Mouse (Mus musculus) heart, embryonic 13.5 days (tissue): Measurements from ENCODE around the gene Il6st. TPM values are rescaled to one million over a fixed set of nuclear protein-coding genes. Genes with fewer than 3 reads are reported as not detected.

ENCODE experiments used
- ATAC-seq: fragments of 200-750 bp; cut with Nextera tagmentation; 2 replicates; pipeline ENCODE4 v1.8.0; 2017; ENCODE audit warnings: moderate TSS enrichment; ENCODE audit not compliant: insufficient number of reproducible peaks, low FRiP score, low TSS enrichment; ENCODE audit errors: extremely low read depth
- H3K27ac ChIP-seq: fragments of 300-500 bp; sonication (generic); replicated peaks from 2 replicates; pipeline ENCODE4 v1.5.1; 2015; ENCODE audit warnings: moderate library complexity, mild to moderate bottlenecking, inconsistent platforms
- H3K27me3 ChIP-seq: fragments of 300-500 bp; sonication (generic); replicated peaks from 2 replicates; pipeline ENCODE4 v1.6.1; 2015; ENCODE audit warnings: mild to moderate bottlenecking, inconsistent platforms
- H3K36me3 ChIP-seq: fragments of 300-500 bp; sonication (generic); 2 replicates; pipeline ENCODE4 v1.6.1; 2015; ENCODE audit warnings: mild to moderate bottlenecking, inconsistent platforms
- H3K4me1 ChIP-seq: fragments of 300-500 bp; sonication (generic); 2 replicates; pipeline ENCODE4 v1.6.1; 2015; ENCODE audit warnings: inconsistent platforms
- H3K4me2 ChIP-seq: fragments of 300-500 bp; sonication (generic); 2 replicates; pipeline ENCODE4 v1.6.1; 2015; ENCODE audit warnings: inconsistent platforms, mild to moderate bottlenecking, moderate library complexity
- H3K4me3 ChIP-seq: fragments of 300-500 bp; sonication (generic); 2 replicates; pipeline ENCODE4 v1.5.1; 2015; ENCODE audit warnings: moderate library complexity, mild to moderate bottlenecking, inconsistent platforms
- H3K9ac ChIP-seq: fragments of 300-500 bp; sonication (generic); 2 replicates; pipeline ENCODE4 v1.6.1; 2015; ENCODE audit warnings: inconsistent platforms, mild to moderate bottlenecking, moderate library complexity
- H3K9me3 ChIP-seq: fragments of 300-500 bp; sonication (generic); 2 replicates; pipeline ENCODE4 v1.6.1; 2016; ENCODE audit warnings: inconsistent platforms
- WGBS: fragments of 180-500 bp; shearing (Covaris S2); methylation state at CpG from one replicate; pipeline ENCODE4 v1.1.7; 2015; ENCODE audit warnings: mixed read lengths; 5-methylcytosine and 5-hydroxymethylcytosine counted together
- polyA plus RNA-seq: library from polyadenylated mRNA; unstranded; fragments of >200 nt; fragmentation: Nextera tagmentation; extraction: Ambion mirVana; gene quantifications from 2 replicates; pipeline ENCODE4 v1.2.1, GENCODE M21; 2015

The Il6st gene
- polyA plus RNA-seq, 1 experiment from 2014 or later = 42.1 TPM

DNA sequence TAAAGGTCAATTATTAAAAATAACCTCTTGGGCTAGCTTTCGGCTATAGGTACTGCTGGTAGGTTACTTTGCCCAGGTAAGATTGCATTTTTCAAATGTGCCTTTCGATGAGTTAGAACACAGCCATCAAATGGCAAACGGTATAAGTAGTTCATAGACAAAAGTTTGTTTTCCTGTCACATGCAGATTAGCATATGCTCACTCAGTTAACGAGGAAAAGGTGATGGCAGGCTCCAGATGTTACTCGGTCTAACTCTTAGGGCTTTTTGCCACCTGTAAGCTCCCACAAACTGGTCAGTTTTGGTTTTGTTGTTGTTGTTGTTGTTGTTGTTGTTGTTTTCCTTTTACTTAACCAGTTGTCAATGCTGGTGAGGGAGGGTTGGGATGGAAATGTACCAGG lies 44.6 kb downstream of the Il6st start:
- no peak overlapping the region for H3K4me2 ChIP-seq
- peaks cover 13% of the 10 kb centered on the region for H3K4me1 ChIP-seq
- H3K9me3 ChIP-seq = no peaks in the 10 kb centered on the region
- H3K27ac ChIP-seq = no peak overlapping the region
- ATAC-seq = no peak
- H3K9ac ChIP-seq = no peak overlapping the region
- 76% methylated on average over 5 of the region's 5 CpGs for WGBS
- H3K36me3 ChIP-seq = peaks cover 45% of the 10 kb centered on the region
- no peaks in the 10 kb centered on the region for H3K27me3 ChIP-seq
- H3K4me3 ChIP-seq = no peak overlapping the region

DNA sequence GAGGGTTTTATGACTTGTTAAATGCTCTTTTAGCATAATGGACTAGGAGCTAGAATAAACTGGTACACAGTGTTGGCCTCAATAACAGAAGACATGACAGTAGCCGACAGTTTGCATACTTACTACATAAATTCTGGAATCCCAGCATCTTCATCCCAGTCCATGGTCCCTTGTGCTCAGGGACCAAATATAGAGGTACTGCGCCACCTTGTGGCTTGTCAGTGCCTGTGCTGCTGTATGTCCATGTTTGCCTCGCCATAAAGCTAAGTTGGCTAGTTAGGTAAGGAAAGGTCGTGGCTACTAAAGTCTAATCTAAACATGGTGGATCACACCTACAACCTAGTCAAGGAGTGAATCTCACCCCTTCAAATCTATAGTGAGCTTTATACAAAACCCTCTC lies 45.6 kb downstream of the Il6st start:
- Histone ChIP-seq H3K27ac (no peak overlapping the region), H3K9ac (no peak overlapping the region), H3K9me3 (no peaks in the 10 kb centered on the region), H3K27me3 (no peaks in the 10 kb centered on the region), H3K4me1 (peaks cover 13% of the 10 kb centered on the region), H3K36me3 (peaks cover 35% of the 10 kb centered on the region), H3K4me3 (no peak overlapping the region), H3K4me2 (no peak overlapping the region)
- WGBS = 33% methylated on average over 4 of the region's 4 CpGs
- no peak for ATAC-seq

DNA sequence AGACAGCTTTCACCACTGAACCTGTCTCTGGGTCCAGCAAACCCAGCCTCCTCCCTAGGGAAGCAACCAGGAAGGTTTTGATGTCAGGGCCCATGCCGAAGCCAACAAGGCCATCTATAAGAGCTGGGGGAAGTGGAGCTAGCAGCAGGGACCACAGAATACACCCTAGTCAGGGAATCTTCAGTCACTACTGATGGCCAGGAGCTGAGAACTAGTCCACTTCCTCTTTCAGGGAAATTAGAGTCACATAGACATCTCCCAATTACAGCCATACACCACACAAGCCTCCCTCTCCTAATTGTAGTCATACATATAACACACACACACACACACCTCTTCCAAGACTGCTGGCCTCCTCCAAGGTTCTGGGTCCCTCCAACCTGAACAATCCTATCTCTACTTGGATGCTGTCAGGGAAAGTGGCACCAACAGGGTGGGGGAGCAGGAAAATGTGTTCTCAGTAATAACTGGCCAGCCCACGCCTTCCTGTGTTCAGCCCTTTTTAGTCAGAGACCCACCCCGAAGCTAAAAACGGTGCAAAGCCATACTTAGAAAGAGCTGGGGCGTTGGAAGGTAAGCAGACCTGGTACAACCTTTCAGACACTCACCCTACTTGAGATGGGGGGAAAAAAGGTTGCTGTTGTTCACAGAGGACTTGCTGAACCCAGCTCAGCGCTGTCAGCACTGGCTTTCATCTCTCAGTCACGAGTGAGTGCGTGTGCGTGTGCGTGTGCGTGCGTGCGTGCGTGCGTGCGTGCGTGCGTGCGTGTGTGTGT lies 46.8 kb downstream of the Il6st start:
- WGBS = 88% methylated on average over 19 of the region's 19 CpGs
- Histone ChIP-seq H3K36me3 (peaks cover 24% of the 10 kb centered on the region), H3K27me3 (no peaks in the 10 kb centered on the region), H3K4me3 (no peak overlapping the region), H3K4me2 (no peak overlapping the region), H3K4me1 (peaks cover 13% of the 10 kb centered on the region), H3K27ac (no peak overlapping the region), H3K9ac (no peak overlapping the region), H3K9me3 (no peaks in the 10 kb centered on the region)
- no peak for ATAC-seq

DNA sequence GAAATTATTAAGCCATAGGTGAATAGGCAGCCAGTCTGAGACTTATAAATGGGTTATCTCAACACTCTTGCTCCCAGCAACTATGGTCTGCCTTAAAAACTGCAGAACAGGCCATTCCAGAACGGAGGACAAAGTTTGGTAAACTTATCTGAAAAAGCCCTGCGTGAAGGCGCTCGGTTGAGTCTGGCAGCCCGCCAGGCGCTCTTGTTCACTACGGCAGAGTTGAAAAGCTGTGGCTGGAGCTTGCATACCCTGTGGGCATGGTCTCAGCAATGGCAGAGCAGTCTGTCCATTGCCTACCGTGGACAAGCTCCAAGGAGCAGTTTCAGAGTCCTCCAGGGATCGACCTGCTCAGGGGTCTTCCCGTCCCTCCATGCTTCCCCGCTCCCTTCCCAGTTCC lies 47.4 kb downstream of the Il6st start:
- H3K4me1 ChIP-seq = peaks cover 13% of the 10 kb centered on the region
- H3K4me3 ChIP-seq = no peak overlapping the region
- no peak overlapping the region for H3K4me2 ChIP-seq
- 59% methylated on average over 11 of the region's 11 CpGs for WGBS
- no peaks in the 10 kb centered on the region for H3K27me3 ChIP-seq
- ATAC-seq = no peak
- H3K27ac ChIP-seq = 0 out of 2 replicates have a peak overlapping the region, but pooled peaks have one; percentile 8
- H3K9ac ChIP-seq = no peak overlapping the region
- no peaks in the 10 kb centered on the region for H3K9me3 ChIP-seq
- H3K36me3 ChIP-seq = peaks cover 17% of the 10 kb centered on the region

DNA sequence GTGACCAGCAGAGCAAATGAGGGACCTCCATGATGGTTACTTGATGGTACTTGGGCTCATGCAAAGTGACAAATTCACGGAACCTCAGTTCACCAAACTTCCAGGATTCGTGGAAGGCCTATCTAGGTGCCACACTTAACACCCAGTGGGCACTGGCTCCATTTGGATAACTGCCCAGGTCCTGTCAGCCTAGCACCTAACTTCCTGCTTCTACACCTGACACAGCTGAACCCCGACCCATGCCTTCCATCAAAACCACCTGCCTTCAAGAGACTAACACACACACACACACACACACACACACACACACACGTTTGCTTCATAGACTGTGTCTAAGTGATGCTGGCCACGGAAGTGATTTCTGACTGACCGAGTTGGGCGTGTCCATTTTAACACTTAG lies 47.9 kb downstream of the Il6st start:
- ATAC-seq = no peak
- WGBS = 77% methylated on average over 7 of the region's 7 CpGs
- Histone ChIP-seq H3K27ac (0 out of 2 replicates have a peak overlapping the region, but pooled peaks have one; percentile 8), H3K36me3 (peaks cover 12% of the 10 kb centered on the region), H3K4me3 (no peak overlapping the region), H3K4me2 (no peak overlapping the region), H3K9me3 (no peaks in the 10 kb centered on the region), H3K9ac (no peak overlapping the region), H3K27me3 (no peaks in the 10 kb centered on the region), H3K4me1 (peaks cover 13% of the 10 kb centered on the region)

DNA sequence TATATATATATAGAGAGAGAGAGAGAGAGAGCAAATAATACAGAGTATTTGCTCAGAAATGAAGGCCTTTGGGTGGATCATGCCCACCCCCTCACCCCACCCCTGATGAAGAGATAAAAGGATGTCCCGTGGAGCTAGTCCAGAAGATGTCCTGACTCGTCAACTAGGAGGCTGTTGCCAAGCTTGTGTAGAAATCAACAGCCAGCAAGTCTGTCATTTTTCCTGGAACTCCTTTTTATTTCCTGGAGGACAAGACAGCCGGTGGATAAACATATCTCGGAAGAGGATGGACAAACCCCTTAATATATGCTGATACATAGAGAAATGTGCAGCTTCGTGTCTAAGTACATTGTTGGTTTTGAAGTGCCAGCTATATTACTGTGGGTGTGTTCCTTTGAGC lies 49.0 kb downstream of the Il6st start:
- H3K4me2 ChIP-seq = no peak overlapping the region
- H3K9ac ChIP-seq = no peak overlapping the region
- ATAC-seq = no peak
- H3K4me1 ChIP-seq = peaks cover 13% of the 10 kb centered on the region
- no peaks in the 10 kb centered on the region for H3K27me3 ChIP-seq
- no peak overlapping the region for H3K4me3 ChIP-seq
- H3K9me3 ChIP-seq = no peaks in the 10 kb centered on the region
- 76% methylated on average over 5 of the region's 5 CpGs for WGBS
- H3K27ac ChIP-seq = no peak overlapping the region
- peaks cover 2% of the 10 kb centered on the region for H3K36me3 ChIP-seq

DNA sequence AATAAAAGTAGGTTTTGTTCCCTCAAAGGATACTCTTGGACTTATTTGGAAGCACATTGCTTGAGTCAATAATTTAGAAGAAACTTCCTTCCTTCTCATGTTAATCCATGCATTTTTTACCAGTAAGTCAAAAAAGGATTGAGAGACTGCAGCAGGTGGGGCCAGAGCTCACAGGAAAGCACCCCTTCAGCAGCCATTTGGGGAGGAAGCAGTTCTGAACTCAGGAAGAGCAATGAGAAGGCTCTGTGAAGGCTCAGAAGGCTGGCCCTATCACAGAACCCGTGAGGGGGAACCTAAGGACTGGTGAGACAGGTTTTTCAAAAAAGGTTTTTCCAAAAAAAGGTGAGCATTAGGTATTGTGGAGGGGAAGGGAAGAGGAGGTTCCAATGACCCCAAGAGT lies 50.7 kb downstream of the Il6st start:
- 50% methylated on average over 1 of the region's 1 CpGs for WGBS
- ATAC-seq = no peak
- Histone ChIP-seq H3K9ac (no peak overlapping the region), H3K27ac (no peak overlapping the region), H3K27me3 (no peaks in the 10 kb centered on the region), H3K9me3 (peaks cover 4% of the 10 kb centered on the region; the same call in 1 of the 2 replicates), H3K4me1 (peaks cover 13% of the 10 kb centered on the region), H3K4me3 (no peak overlapping the region), H3K36me3 (no peaks in the 10 kb centered on the region), H3K4me2 (no peak overlapping the region)

DNA sequence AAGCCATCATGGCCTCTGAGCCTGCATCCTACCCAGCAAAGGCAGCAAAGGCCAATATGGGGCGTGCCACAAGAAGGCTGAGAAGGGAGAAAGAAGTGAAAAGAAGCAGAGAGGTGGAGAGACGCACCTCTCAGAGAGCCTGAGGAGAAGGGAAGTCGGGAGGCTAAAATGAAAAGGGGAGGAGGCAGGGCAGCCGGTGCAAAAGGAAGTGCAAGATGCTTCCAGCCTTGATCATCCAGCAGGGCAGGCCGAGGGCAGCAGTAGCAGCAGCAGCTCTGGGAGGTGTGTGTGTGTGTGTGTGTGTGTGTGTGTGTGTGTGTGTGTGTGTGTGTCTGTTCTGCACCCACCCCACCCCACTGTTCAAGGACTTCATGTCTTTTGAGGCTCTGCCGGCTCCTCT lies 58.4 kb downstream of the Il6st start:
- Histone ChIP-seq H3K9ac (no peak overlapping the region), H3K27me3 (no peaks in the 10 kb centered on the region), H3K4me2 (no peak overlapping the region), H3K36me3 (no peaks in the 10 kb centered on the region), H3K9me3 (peaks cover 7% of the 10 kb centered on the region; the same call in 1 of the 2 replicates), H3K4me1 (no peaks in the 10 kb centered on the region), H3K4me3 (no peak overlapping the region), H3K27ac (no peak overlapping the region)
- WGBS = 51% methylated on average over 6 of the region's 6 CpGs
- no peak for ATAC-seq

DNA sequence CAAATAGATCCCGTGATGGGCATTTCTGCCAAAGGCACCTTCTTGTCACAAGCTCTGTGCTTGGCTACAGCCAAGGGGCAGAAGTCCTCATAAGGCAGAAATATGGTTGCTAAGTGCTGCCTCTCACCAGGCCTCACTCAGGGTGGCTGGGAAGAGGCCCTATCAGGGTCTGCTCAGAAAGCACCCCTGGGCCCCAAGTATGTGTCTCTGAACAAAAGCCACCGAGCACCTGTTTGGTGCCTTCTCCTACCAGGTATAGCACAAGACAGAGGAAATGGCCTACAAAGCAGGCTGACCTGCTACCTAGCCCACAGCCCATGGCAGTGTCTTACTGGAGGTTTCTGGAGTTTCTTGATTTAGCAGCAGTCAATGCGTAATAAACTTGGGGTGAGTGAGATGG lies 59.0 kb downstream of the Il6st start:
- H3K27ac ChIP-seq = no peak overlapping the region
- H3K4me3 ChIP-seq = no peak overlapping the region
- H3K9me3 ChIP-seq = peaks cover 7% of the 10 kb centered on the region; the same call in 1 of the 2 replicates
- no peaks in the 10 kb centered on the region for H3K4me1 ChIP-seq
- no peak overlapping the region for H3K9ac ChIP-seq
- H3K4me2 ChIP-seq = no peak overlapping the region
- no peak for ATAC-seq
- H3K36me3 ChIP-seq = no peaks in the 10 kb centered on the region
- 73% methylated on average over 3 of the region's 3 CpGs for WGBS
- H3K27me3 ChIP-seq = no peaks in the 10 kb centered on the region

DNA sequence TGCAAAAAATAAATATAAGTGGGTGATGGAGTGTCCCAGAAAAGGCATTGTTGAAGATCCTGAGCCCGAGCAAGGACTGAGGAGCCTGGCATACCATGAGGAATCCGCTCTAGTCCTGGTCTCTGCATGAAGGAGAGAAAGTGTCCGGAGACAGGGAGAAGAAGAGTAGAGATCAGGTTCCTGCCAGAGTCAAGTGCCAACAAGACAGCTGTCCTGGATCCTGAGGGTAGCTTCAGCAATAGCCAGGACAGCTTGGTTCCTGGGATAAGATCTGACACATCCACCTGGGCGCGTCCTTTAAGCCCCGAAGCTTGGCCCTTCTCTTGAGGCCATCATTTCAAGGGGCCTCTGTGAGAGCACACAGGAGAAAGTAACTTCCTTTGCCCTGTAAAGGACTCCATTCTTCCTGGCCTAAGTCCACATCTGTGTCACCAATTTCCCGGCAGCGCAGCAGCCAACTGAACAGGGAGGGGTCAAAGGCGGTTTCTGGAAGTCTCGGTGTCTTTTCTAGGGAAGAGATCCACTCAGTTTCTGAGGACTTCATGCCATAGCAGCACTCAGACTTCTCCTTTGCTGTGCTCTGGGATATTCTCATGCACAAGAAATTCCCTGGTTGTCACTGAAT lies 59.6 kb downstream of the Il6st start:
- Histone ChIP-seq H3K27ac (no peak overlapping the region), H3K4me2 (no peak overlapping the region), H3K9me3 (peaks cover 6% of the 10 kb centered on the region; the same call in 1 of the 2 replicates), H3K4me1 (no peaks in the 10 kb centered on the region), H3K36me3 (no peaks in the 10 kb centered on the region), H3K4me3 (no peak overlapping the region), H3K27me3 (no peaks in the 10 kb centered on the region), H3K9ac (no peak overlapping the region)
- no peak for ATAC-seq
- 81% methylated on average over 10 of the region's 10 CpGs for WGBS

DNA sequence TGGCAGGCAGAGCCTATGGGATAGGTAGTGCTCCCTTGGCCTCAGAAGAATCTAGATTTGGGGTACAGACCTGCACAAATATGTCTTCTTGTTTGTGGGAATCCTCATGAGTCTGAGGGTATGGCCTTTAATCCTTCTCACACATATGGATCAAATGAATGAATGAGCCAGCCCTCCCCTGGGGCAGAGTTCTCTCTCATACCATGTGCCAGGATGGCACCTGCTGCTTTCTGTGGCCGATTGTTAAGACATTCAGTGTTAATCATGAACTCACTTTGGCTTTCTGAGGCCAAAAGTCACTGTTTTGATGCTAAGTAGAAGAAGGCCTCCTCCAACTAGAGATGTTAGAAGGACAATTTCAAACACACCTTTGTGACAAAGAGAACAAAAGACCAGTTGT lies 63.3 kb downstream of the Il6st start:
- ATAC-seq = no peak
- Histone ChIP-seq H3K27me3 (no peaks in the 10 kb centered on the region), H3K4me2 (no peak overlapping the region), H3K9me3 (peaks cover 3% of the 10 kb centered on the region; the same call in 1 of the 2 replicates), H3K4me1 (peaks cover 4% of the 10 kb centered on the region; the same call in 1 of the 2 replicates), H3K4me3 (no peak overlapping the region), H3K9ac (no peak overlapping the region), H3K27ac (no peak overlapping the region), H3K36me3 (no peaks in the 10 kb centered on the region)
- 70% methylated on average over 1 of the region's 1 CpGs for WGBS

DNA sequence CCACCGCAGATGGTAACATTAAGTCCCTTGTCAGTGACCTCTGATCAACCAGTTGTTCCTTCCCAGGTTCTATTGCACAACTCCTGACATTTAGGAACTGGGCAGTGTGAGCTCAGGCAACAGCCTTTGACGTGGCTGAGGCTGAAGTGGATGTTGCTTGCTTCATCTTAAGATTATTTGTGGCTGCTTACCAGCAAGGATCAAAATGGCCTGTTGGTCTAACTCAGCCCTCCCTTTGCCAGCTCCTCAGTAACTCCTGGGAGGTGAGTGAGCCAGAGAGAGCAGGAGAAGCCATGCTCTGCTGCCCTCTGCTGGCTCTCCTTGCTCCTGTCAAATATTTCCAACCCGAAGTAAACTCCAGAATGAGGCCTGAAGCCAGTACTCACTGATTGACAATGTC lies 66.0 kb downstream of the Il6st start:
- 31% methylated on average over 3 of the region's 3 CpGs for WGBS
- H3K4me3 ChIP-seq = no peak overlapping the region
- H3K36me3 ChIP-seq = no peaks in the 10 kb centered on the region
- H3K27ac ChIP-seq = no peak overlapping the region
- H3K27me3 ChIP-seq = no peaks in the 10 kb centered on the region
- no peak overlapping the region for H3K4me2 ChIP-seq
- ATAC-seq = no peak
- H3K9me3 ChIP-seq = peaks cover 3% of the 10 kb centered on the region; the same call in 1 of the 2 replicates
- H3K4me1 ChIP-seq = peaks cover 20% of the 10 kb centered on the region
- H3K9ac ChIP-seq = no peak overlapping the region
